Mouse (Mus musculus): ENCODE results near the gene Ip6k3.
A peak's percentile ranks its signal among the peaks of the same experiment; 100 is the strongest.

Ip6k3 gene

GRCm38 (mm10) chr17:27123103-27123502 lies 44.5 kb downstream of the Ip6k3 start:
- DNase-seq (ENCODE audit: low read depth, low spot score) = no peak

DNA sequence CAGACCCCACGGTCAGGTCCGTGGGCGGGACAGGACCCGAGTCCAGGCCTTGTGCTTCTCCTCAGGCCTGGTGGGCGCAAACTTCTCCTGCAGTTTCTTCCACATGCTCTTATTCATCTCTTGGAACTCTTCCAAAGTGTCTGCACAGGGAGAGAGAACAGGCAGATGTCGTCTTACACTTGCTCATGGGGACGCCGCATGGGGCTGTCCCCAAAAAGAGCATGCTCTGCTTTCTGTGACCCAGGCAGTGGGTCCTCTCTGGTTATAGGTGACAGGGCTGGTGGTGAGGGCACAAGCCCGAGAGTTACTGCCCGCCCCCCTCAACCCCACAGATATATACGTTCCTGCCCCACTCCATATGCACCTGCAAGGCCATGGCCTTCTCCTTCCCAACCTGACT lies 44.9 kb downstream of the Ip6k3 start:
- no peak for DNase-seq (ENCODE audit: low read depth, low spot score)

- no peak for DNase-seq (ENCODE audit: low read depth, low spot score)
These were observed 45.8 kb downstream of the Ip6k3 start for GRCm38 (mm10) chr17:27121781-27122180.

GRCm38 (mm10) chr17:27121266-27121665 lies 46.3 kb downstream of the Ip6k3 start:
- DNase-seq (ENCODE audit: low read depth, low spot score) = no peak

DNA sequence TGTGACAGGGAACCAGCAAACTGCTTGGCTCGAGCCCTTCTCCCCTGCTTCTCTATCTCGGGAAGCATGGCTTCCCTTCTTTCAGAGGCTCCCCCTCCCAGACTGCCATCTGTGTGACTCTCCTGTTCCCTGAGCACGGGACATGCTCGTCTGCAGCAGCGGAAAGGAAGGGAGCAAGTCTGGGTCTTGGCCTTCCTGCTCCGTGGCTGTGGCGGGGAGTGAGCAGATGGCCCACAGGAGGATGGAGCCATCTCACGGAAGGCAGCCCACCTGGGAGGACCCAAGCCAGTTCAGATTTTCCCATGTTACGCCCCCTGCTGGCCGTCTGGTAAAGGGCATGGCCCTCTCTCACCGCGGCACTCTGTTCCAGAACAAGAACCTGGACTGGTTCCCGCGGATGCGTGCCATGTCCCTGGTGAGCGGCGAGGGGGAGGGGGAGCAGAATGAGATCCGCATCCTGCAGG lies 47.0 kb downstream of the Ip6k3 start:
- DNase-seq (ENCODE audit: low read depth, low spot score) = peak; percentile 69

DNA sequence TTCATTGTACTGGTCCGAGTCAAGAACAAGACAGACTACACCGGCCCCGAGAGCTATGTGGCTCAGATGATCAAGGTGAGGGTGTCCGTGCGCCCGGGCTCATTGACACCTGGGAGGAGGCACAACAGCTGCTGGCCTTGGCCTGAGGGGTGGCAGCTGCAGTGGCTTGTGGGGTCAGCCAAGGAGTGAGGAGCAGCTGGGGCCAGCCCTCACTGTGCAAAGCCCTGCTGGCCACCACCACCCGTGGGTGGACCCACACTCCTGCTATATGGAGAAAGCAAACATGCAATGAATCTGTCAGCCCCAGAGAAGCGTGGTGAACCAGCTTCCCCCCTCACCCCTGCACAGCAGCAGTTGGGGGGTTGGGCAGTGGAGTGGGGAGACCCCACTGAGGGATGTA lies 47.6 kb downstream of the Ip6k3 start:
- DNase-seq (ENCODE audit: low read depth, low spot score) = no peak

GRCm38 (mm10) chr17:27119540-27119895 lies 48.1 kb downstream of the Ip6k3 start:
- no peak for DNase-seq (ENCODE audit: low read depth, low spot score)

DNA sequence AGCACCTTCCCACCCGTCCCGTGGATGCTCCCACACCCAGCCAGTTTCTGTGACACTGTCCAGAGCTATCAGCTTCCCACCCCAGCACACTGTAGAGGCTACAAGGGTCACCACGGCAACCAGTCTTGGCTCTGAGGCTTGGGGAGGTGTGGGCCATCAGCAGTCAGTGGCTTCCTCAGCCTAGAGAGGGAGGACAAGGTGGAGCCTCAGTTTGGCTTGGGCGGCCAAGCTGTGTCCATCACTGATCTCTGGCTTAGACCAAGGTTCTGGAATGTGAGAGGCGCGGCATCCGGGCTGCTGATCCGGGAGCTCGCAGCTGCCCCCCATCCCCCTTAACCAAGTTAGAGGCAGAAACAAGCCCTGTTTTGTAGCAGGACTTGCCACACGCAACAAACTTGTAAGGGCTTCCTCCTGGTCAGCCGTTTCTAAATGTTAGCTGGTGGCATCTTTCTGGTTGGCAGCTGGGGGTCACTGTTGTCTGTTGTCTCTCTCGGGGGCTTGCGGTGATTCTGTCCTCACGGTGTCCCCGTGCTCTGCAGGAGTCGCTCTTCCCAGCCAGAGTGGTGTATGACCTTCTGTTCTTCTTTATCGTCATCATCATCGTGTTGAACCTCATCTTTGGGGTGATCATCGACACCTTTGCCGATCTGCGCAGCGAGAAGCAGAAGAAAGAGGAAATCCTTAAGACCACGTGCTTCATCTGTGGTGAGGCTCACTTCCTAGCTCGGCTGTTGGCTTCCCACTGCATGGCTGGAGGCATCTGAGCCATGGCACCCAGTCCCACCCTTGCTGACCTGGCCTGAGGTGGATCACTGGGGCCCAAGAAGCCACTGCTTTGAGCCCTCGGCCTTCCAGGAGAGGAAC lies 48.7 kb downstream of the Ip6k3 start:
- DNase-seq (ENCODE audit: low read depth, low spot score) = no peak

DNA sequence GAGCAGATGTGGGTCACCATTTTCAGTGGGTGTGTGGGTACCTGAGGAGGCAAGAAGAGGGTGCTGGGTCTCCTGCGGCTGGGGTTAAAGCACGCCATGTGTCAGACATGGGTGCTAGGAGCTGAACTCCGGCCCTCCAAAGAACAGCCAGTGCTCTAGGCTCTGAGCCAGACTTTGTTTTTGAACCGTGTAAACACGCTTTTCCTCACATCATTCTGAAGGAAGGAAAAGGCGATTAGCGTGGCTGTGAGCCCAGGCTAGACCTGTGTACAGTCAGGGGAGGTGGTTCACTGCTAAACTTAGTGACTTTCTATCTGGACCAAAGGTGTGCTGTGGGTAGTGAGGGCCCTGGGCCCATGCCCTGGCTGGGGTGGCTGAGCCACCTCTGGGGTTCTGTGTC lies 57.5 kb downstream of the Ip6k3 start:
- no peak for DNase-seq (ENCODE audit: low read depth, low spot score)

- no peak for DNase-seq (ENCODE audit: low read depth, low spot score)
These were observed 59.7 kb downstream of the Ip6k3 start for GRCm38 (mm10) chr17:27107936-27108335.

- DNase-seq (ENCODE audit: low read depth, low spot score) = peak; percentile 34
These were observed 60.9 kb downstream of the Ip6k3 start for GRCm38 (mm10) chr17:27106745-27107144.

DNA sequence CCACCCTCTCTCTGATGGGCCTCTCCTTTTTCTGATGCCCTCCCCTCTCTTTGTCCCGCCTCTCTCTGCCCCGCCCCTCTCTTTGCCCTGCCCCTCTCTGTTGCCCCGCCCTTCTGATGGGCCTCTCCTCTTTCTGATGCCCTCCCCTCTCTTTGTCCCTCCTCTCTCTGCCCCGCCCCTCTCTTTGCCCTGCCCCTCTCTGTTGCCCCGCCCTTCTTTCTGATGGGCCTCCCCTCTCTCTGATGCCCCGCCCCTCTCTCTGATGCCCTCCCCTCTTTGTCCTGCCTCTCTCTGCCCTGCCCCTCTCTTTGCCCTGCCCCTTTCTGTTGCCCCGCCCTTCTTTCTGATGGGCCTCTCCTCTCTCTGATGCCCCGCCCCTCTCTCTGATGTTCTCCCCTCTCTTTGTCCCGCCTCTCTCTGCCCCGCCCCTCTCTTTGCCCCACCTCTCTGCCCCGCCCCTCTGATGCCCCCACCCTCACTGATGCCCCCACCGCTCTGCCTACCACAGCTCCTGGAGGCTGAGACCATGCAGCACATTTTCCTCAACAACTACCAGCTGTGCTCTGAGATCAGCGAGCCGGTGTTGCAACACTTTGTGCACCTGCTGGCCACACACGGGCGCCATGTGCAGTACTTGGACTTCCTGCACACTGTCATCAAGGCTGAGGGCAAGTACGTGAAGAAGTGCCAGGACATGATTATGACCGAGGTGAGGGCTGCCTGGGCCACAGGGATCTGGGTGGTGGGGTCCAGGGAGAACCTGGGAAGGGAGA lies 61.7 kb downstream of the Ip6k3 start:
- no peak for DNase-seq (ENCODE audit: low read depth, low spot score)

- no peak for DNase-seq (ENCODE audit: low read depth, low spot score)
These were observed 65.9 kb downstream of the Ip6k3 start for GRCm38 (mm10) chr17:27101675-27102074.

DNA sequence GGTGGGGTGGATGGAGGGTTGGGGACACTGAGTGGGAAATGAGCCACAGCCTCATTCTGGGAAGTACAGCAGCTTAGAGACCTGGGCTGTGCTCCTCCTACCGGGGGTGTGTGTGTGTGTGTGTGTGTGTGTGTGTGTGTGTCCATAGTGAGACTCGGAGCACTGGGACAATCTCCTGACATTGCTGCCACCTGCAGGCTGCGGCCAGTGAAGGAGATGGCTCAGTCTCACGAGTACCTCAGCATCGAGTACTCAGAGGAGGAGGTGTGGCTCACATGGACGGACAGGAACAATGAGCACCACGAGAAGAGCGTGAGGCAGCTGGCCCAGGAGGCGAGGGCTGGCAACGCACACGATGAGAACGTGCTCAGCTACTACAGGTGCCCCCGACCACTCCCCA lies 71.9 kb downstream of the Ip6k3 start:
- no peak for DNase-seq (ENCODE audit: low read depth, low spot score)
